In the genomic region with DNA sequence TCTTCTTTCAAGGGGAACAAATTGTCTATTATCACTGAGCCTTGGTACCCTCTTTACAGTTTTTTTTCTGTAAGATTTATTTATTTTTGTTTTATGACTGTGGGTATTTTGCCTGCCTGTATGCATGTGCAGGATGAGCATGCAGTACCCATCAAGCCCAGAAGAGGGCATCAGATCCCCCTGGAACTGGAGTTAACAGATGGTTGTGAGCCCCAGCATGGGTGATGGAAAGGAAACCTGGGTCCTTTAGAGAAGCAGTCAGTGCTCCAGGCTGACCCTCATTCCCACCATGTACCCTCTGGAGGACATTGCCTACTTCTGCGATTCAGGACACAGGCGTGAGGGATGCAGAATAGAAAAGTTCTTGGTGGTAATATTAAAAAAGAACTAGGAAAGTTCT, we compare ENCODE assay signal across 12 mouse cellular contexts. TPM values are rescaled to one million over a fixed set of nuclear protein-coding genes. Genes with fewer than 3 reads are reported as not detected.
DNase-seq lines count a peak whose midpoint lies in the region; ATAC-seq and TF ChIP-seq lines count a peak whose summit lies in the region.
"Had no signal": no experiment of that assay in that cellular context is flagged by ENCODE, and none has a peak within 500 bp of the region (broad histone marks: within the 10 kb centered on the region; RNA-seq: fewer than 3 reads in every experiment).

No protein-coding gene starts in this region.

- H3K27me3 ChIP-seq in lung, postnatal 0 days (replicated peaks; ENCODE audit: insufficient read depth, low read length), result peaks cover 22% of the 10 kb centered on the region; the same call in 1 of the 2 replicates
- H3K27me3 ChIP-seq in stomach, postnatal 0 days (ENCODE audit: control insufficient read depth, insufficient read depth, low read length), result peaks cover 10% of the 10 kb centered on the region; the same call in 1 of the 2 replicates

- intact Hi-C loops in gastrocnemius, adult 2 months (cut with DNase I), result loop anchor here (10.0 kb wide), 1 partner anchor 107 kb away; no protein-coding TSS in a partner anchor

- no peak overlapping the region for H3K9ac ChIP-seq in lung, postnatal 0 days (replicated peaks; ENCODE audit: low read depth)
- H3K9ac ChIP-seq in stomach, postnatal 0 days (ENCODE audit: low read length), result no peak overlapping the region
- H3K9ac ChIP-seq: liver, embryonic 13.5 days had no signal

- no peak overlapping the region for H3K4me3 ChIP-seq in gastrocnemius, adult 2 months
- H3K4me3 ChIP-seq in lung, postnatal 0 days (ENCODE audit: low read depth, low read length), result no peak overlapping the region
- no peak overlapping the region for H3K4me3 ChIP-seq in stomach, postnatal 0 days (ENCODE audit: low read depth, low read length)
- H3K4me3 ChIP-seq: erythroblast, embryonic 14.5 days; liver, embryonic 13.5 days had no signal

- no peak overlapping the region for H3K4me2 ChIP-seq in lung, postnatal 0 days (replicated peaks; ENCODE audit: low read depth, low read length)
- H3K4me2 ChIP-seq in stomach, postnatal 0 days (replicated peaks; ENCODE audit: low read depth), result no peak overlapping the region
- H3K4me2 ChIP-seq: liver, embryonic 13.5 days had no signal

- WGBS in lung, postnatal 0 days, result 95% methylated on average over 2 of the region's 2 CpGs
- WGBS in stomach, postnatal 0 days, result 98% methylated on average over 2 of the region's 2 CpGs

- no peak for TF ChIP-seq EP300 in lung, postnatal 0 days (IDR thresholded peaks at IDR 0.05)
- TF ChIP-seq EP300 in stomach, postnatal 0 days (optimal IDR thresholded peaks at IDR 0.05), result no peak

- no peak for ATAC-seq in lung, postnatal 0 days
- no peak for ATAC-seq in stomach, postnatal 0 days (ENCODE audit: low FRiP score, low TSS enrichment)

- H3K9me3 ChIP-seq in lung, postnatal 0 days (ENCODE audit: low read length), result no peaks in the 10 kb centered on the region
- no peaks in the 10 kb centered on the region for H3K9me3 ChIP-seq in stomach, postnatal 0 days (ENCODE audit: control insufficient read depth, low read length)
- H3K9me3 ChIP-seq: liver, embryonic 13.5 days had no signal

- peak; percentile 41; the same call in 1 of the 2 replicates for TF ChIP-seq CTCF in gastrocnemius, adult 2 months (IDR thresholded peaks at IDR 0.05)
- TF ChIP-seq CTCF in lung, postnatal 0 days (IDR thresholded peaks at IDR 0.05), result peak; percentile 57
- peak; percentile 64 for TF ChIP-seq CTCF in stomach, postnatal 0 days (IDR thresholded peaks at IDR 0.05; ENCODE audit: low read depth)

- 0 out of 2 replicates have a peak, but pooled peaks cover 2% of the 10 kb centered on the region for H3K4me1 ChIP-seq in lung, postnatal 0 days (ENCODE audit: insufficient read depth, low read depth, low read length)
- H3K4me1 ChIP-seq in stomach, postnatal 0 days (replicated peaks; ENCODE audit: control insufficient read depth, insufficient read depth), result peaks cover 7% of the 10 kb centered on the region; the same call in 1 of the 2 replicates

- no peak for DNase-seq in gastrocnemius, adult 2 months
- no peak for DNase-seq in gastrocnemius, adult 8-10 months (ENCODE audit: low spot score in 2 of 2)
- no peak for DNase-seq in lung, postnatal 0 days (ENCODE audit: low spot score)
- no peak for DNase-seq in lung, adult 18-20 months
- peak; percentile 66 for DNase-seq in R1 (ENCODE audit: low read depth, low spot score)
- DNase-seq in stomach, postnatal 0 days (ENCODE audit: low spot score), result no peak
- no peak for DNase-seq in gastrocnemius, postnatal 4 days (ENCODE audit: low spot score in 2 of 2)
- no peak for DNase-seq in embryo, embryonic 10 days (ENCODE audit: low spot score)
- DNase-seq: heart, adult 18-20 months; kidney, adult 11 months; liver, embryonic 13.5 days had no signal

- H3K36me3 ChIP-seq in lung, postnatal 0 days (ENCODE audit: insufficient read depth, low read length), result no peaks in the 10 kb centered on the region
- H3K36me3 ChIP-seq in stomach, postnatal 0 days (ENCODE audit: control insufficient read depth, insufficient read depth, low read length), result no peaks in the 10 kb centered on the region
- H3K36me3 ChIP-seq: liver, embryonic 13.5 days had no signal

- no peak overlapping the region for H3K27ac ChIP-seq in gastrocnemius, adult 2 months
- no peak overlapping the region for H3K27ac ChIP-seq in lung, postnatal 0 days (ENCODE audit: low read length)
- no peak overlapping the region for H3K27ac ChIP-seq in stomach, postnatal 0 days (replicated peaks)
- H3K27ac ChIP-seq: liver, embryonic 13.5 days had no signal

RNA-seq across cellular contexts. Expression of gene Tox2, which starts 4.4 kb away (rescaled TPM):
- under 1 TPM; 0.28 to 0.31 TPM for total RNA-seq in gastrocnemius, adult 2 months (2021)
- under 1 TPM in 3 of 4 experiments, not detected in 1; 0.31 to 0.68 (median 0.62) TPM for total RNA-seq in gastrocnemius, adult 8-10 months (2022)
- polyA plus RNA-seq in lung, postnatal 0 days (2015; fragmentation: Nextera tagmentation; extraction: Ambion mirVana), result 4.3 and 7.2 TPM in 2 replicates
- polyA plus RNA-seq in stomach, postnatal 0 days (2015; fragmentation: Nextera tagmentation; extraction: Ambion mirVana), result 0.98 and 1.5 TPM in 2 replicates
- total RNA-seq in gastrocnemius, postnatal 4 days (2021), result 1 to 10 TPM; 1.5 to 1.9 TPM
